ENCODE assay signal across 8 mouse cellular contexts in genomic region chr5:30281291-30281732, GRCm38 (mm10). TPM values are rescaled to one million over a fixed set of nuclear protein-coding genes. Genes with fewer than 3 reads are reported as not detected.
DNase-seq lines count a peak whose midpoint lies in the region; ATAC-seq and TF ChIP-seq lines count a peak whose summit lies in the region.
"Had no signal": no experiment of that assay in that cellular context is flagged by ENCODE, and none has a peak within 500 bp of the region (broad histone marks: within the 10 kb centered on the region; RNA-seq: fewer than 3 reads in every experiment).

Gene Drc1 (plus strand): TSS chr5:30281388.

- peak; percentile 77; the same call in 1 of the 2 replicates for TF ChIP-seq POLR2A in testis, adult 2 months (IDR thresholded peaks at IDR 0.05; ENCODE audit: control insufficient read depth, low read depth, low read length)

- peak; percentile 24 for DNase-seq in WW6 (ENCODE audit: low read depth, low spot score)
- peak; percentile 67 for DNase-seq in hindbrain, embryonic 11.5 days (ENCODE audit: low spot score)
- peak; percentile 67 to 77 for DNase-seq in left cerebral cortex, postnatal 10 days (ENCODE audit: extremely low spot score in 1 of 2, low spot score in 2 of 2)
- DNase-seq in midbrain, embryonic 11.5 days (ENCODE audit: low spot score, missing footprints) = peak; percentile 91

- 3% methylated on average over 26 of the region's 26 CpGs for WGBS in forebrain, embryonic 13.5 days
- WGBS in hindbrain, embryonic 11.5 days = 6% methylated on average over 25 of the region's 26 CpGs
- under 1% methylated on average over 26 of the region's 26 CpGs for WGBS in midbrain, embryonic 11.5 days

- H3K9ac ChIP-seq in forebrain, embryonic 13.5 days = peak within 1 kb of the TSS; percentile 64
- H3K9ac ChIP-seq in hindbrain, embryonic 11.5 days (ENCODE audit: low read depth, low read length) = peak within 1 kb of the TSS; percentile 25; the same call in 1 of the 2 replicates
- peak within 1 kb of the TSS; percentile 32; the same call in 1 of the 2 replicates for H3K9ac ChIP-seq in midbrain, embryonic 11.5 days (ENCODE audit: low read length)

- ATAC-seq in cerebellum, adult (ENCODE audit: insufficient number of reproducible peaks, low FRiP score, low TSS enrichment) = peak; percentile 83
- peak; percentile 96 for ATAC-seq in forebrain, embryonic 13.5 days
- peak; percentile 84 for ATAC-seq in hindbrain, embryonic 11.5 days (ENCODE audit: low FRiP score)
- peak; percentile 84 for ATAC-seq in midbrain, embryonic 11.5 days (ENCODE audit: low FRiP score)

- no peaks in the 10 kb centered on the region for H3K36me3 ChIP-seq in forebrain, embryonic 13.5 days (ENCODE audit: poor library complexity, severe bottlenecking)
- H3K36me3 ChIP-seq in hindbrain, embryonic 11.5 days (ENCODE audit: control insufficient read depth, insufficient read depth, low read length) = no peaks in the 10 kb centered on the region
- H3K36me3 ChIP-seq in midbrain, embryonic 11.5 days (ENCODE audit: control insufficient read depth, insufficient read depth, low read length) = no peaks in the 10 kb centered on the region
- H3K36me3 ChIP-seq in testis, adult 2 months (ENCODE audit: control insufficient read depth, insufficient read depth, low read length) = no peaks in the 10 kb centered on the region

- H3K9me3 ChIP-seq in forebrain, embryonic 13.5 days (replicated peaks) = 0 out of 2 replicates have a peak, but pooled peaks cover 6% of the 10 kb centered on the region
- no peaks in the 10 kb centered on the region for H3K9me3 ChIP-seq in hindbrain, embryonic 11.5 days (ENCODE audit: control insufficient read depth, low read length)
- no peaks in the 10 kb centered on the region for H3K9me3 ChIP-seq in midbrain, embryonic 11.5 days (ENCODE audit: control insufficient read depth, low read length)

- peak within 1 kb of the TSS; percentile 70 for H3K4me2 ChIP-seq in forebrain, embryonic 13.5 days
- peak within 1 kb of the TSS; percentile 48 for H3K4me2 ChIP-seq in hindbrain, embryonic 11.5 days (replicated peaks; ENCODE audit: low read depth, low read length)
- peak within 1 kb of the TSS; percentile 40 for H3K4me2 ChIP-seq in midbrain, embryonic 11.5 days

- H3K4me3 ChIP-seq in forebrain, embryonic 13.5 days = peak within 1 kb of the TSS; percentile 51
- peak within 1 kb of the TSS; percentile 34 for H3K4me3 ChIP-seq in hindbrain, embryonic 11.5 days (ENCODE audit: low read depth, low read length)
- peak within 1 kb of the TSS; percentile 27 for H3K4me3 ChIP-seq in midbrain, embryonic 11.5 days (ENCODE audit: low read depth, low read length)
- peak within 1 kb of the TSS; percentile 87 for H3K4me3 ChIP-seq in testis, adult 2 months (ENCODE audit: control insufficient read depth, low read depth, low read length)

- H3K27ac ChIP-seq in forebrain, embryonic 13.5 days = no peak within 1 kb of the TSS
- H3K27ac ChIP-seq in hindbrain, embryonic 11.5 days (ENCODE audit: low read depth, low read length) = no peak within 1 kb of the TSS
- no peak within 1 kb of the TSS for H3K27ac ChIP-seq in midbrain, embryonic 11.5 days (ENCODE audit: low read depth, low read length)
- H3K27ac ChIP-seq in testis, adult 2 months (ENCODE audit: control insufficient read depth, insufficient read depth, low read depth, low read length) = no peak within 1 kb of the TSS

- TF ChIP-seq CTCF in testis, adult 2 months (IDR thresholded peaks at IDR 0.05; ENCODE audit: control insufficient read depth, insufficient read depth, insufficient replicate concordance, low read depth, low read length) = no peak

- intact Hi-C loops in left cerebral cortex, postnatal 10 days (cut with DNase I) = no loop called here

- no peaks in the 10 kb centered on the region for H3K27me3 ChIP-seq in forebrain, embryonic 13.5 days
- H3K27me3 ChIP-seq in hindbrain, embryonic 11.5 days (ENCODE audit: control insufficient read depth, insufficient read depth, low read length) = no peaks in the 10 kb centered on the region
- no peaks in the 10 kb centered on the region for H3K27me3 ChIP-seq in midbrain, embryonic 11.5 days (ENCODE audit: control insufficient read depth, insufficient read depth, low read length)
- H3K27me3 ChIP-seq in testis, adult 2 months (ENCODE audit: control insufficient read depth, insufficient read depth, low read length) = no peaks in the 10 kb centered on the region

- H3K4me1 ChIP-seq in forebrain, embryonic 13.5 days = peaks cover 7% of the 10 kb centered on the region; the same call in 1 of the 2 replicates
- H3K4me1 ChIP-seq in hindbrain, embryonic 11.5 days (replicated peaks; ENCODE audit: control insufficient read depth, insufficient read depth, low read length) = no peaks in the 10 kb centered on the region
- H3K4me1 ChIP-seq in midbrain, embryonic 11.5 days (ENCODE audit: control insufficient read depth, insufficient read depth, low read length) = no peaks in the 10 kb centered on the region
- 0 out of 2 replicates have a peak, but pooled peaks cover 2% of the 10 kb centered on the region for H3K4me1 ChIP-seq in testis, adult 2 months (ENCODE audit: control insufficient read depth, insufficient read depth, low read length)

RNA-seq across cellular contexts. Expression of gene Drc1, which starts in this region (rescaled TPM):
- 1.9 and 3.3 TPM in 2 replicates for polyA plus RNA-seq in forebrain, embryonic 13.5 days (2015; fragmentation: Nextera tagmentation; extraction: Ambion mirVana)
- polyA plus RNA-seq in hindbrain, embryonic 11.5 days (2014; fragmentation: Nextera tagmentation; extraction: Ambion mirVana) = 1.4 and 2.9 TPM in 2 replicates
- total RNA-seq in left cerebral cortex, postnatal 10 days (2021) = 10 to 100 TPM; 17.4 to 20.1 TPM
- polyA plus RNA-seq in midbrain, embryonic 11.5 days (2014; fragmentation: Nextera tagmentation; extraction: Ambion mirVana) = 0.68 and 0.73 TPM in 2 replicates
- 27.1 and 28.7 TPM in 2 replicates for polyA plus RNA-seq in testis, adult 2 months (2012; rRNA removed)
- total RNA-seq: common myeloid progenitor, adult 5-6 weeks had no signal

Comparison
In these comparisons a context has a peak if more than half of its experiments do, and no peak if none do; other contexts are left out.
1. Peak in DNase-seq, ATAC-seq, H3K4me3 ChIP-seq, H3K9ac ChIP-seq and H3K4me2 ChIP-seq in midbrain, embryonic 11.5 days; RNA of the gene not detected or under 1 TPM.
2. DNase-seq: peak in every context shown above with its lines; median percentile 91 in midbrain, embryonic 11.5 days; 72 in left cerebral cortex, postnatal 10 days; 67 in hindbrain, embryonic 11.5 days; 24 in WW6.
3. H3K4me3 ChIP-seq: peak in every context shown above with its lines; median percentile 87 in testis, adult 2 months; 51 in forebrain, embryonic 13.5 days; 34 in hindbrain, embryonic 11.5 days; 27 in midbrain, embryonic 11.5 days.